Mouse (Mus musculus) brain, embryonic 14.5 days (tissue): Measurements from ENCODE around the gene Magi2.

Experiments
- CTCF ChIP-seq: fragments of 200-500 bp; IDR thresholded peaks from 2 replicates; pipeline ENCODE4 v1.5.1; 2012; ENCODE audit warnings: inconsistent platforms, mild to moderate bottlenecking, moderate library complexity, borderline replicate concordance; ENCODE audit not compliant: insufficient read depth, insufficient read length; ENCODE audit errors: extremely low read depth
- POLR2A ChIP-seq: fragments of 200-500 bp; IDR thresholded peaks from 2 replicates; pipeline ENCODE4 v1.6.1; 2012; ENCODE audit warnings: mild to moderate bottlenecking, inconsistent platforms, borderline replicate concordance; ENCODE audit not compliant: poor library complexity, insufficient read depth, insufficient read length, severe bottlenecking; ENCODE audit errors: extremely low read depth

- TF ChIP-seq POLR2A (no peak), CTCF (no peak)
These were observed 969.9 kb downstream of the Magi2 start for GRCm38 (mm10) chr5:20196765-20197164.
